ENCODE assay signal across 20 mouse cellular contexts in the genomic region with DNA sequence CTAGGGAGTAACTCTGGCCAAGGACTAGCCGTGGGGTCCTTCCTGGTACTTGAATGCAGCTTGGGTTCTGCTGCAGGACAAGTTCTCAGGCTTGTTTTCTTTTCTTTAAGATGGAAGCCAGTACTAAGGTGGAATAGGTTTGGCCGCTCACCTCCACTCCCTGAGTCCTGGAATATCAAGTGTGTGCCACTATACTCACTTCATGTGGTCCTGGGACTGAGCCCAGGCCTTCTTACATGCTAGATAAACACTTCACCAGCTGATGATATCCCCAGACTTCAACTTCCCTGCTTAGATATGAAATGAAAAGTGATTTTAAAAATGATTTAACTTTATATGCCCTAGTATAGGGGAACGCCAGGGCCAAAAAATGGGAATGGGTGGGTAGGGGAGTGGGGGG.
"Had no signal": no experiment of that assay in that cellular context is flagged by ENCODE, and none has a peak within 500 bp of the region (broad histone marks: within the 10 kb centered on the region; RNA-seq: fewer than 3 reads in every experiment).

No protein-coding gene starts in this region.

- DNase-seq: kidney, adult 18-20 months; kidney, adult 9 months; kidney, postnatal 14 days; kidney, postnatal 4 days; layer of hippocampus, adult 9-11 months; liver; lung, embryonic 14.5 days; midbrain, embryonic 14.5 days; right cerebral cortex, postnatal 14 days; right cerebral cortex, postnatal 4 days; thymus, adult 2 months; thymus, postnatal 14 days; thymus, postnatal 4 days had no signal

- H3K9me3 ChIP-seq: limb, embryonic 10.5 days; limb, embryonic 13.5 days; liver, embryonic 12.5 days; liver, embryonic 15.5 days had no signal

- H3K27me3 ChIP-seq: limb, embryonic 13.5 days; liver, embryonic 12.5 days; liver, embryonic 15.5 days had no signal

- ATAC-seq: intestine, embryonic 16.5 days; liver, embryonic 12.5 days had no signal

- H3K27ac ChIP-seq: limb, embryonic 10.5 days; limb, embryonic 13.5 days; liver, embryonic 12.5 days; liver, embryonic 15.5 days; stomach, postnatal 0 days had no signal

- H3K36me3 ChIP-seq: limb, embryonic 10.5 days; limb, embryonic 13.5 days; liver, embryonic 12.5 days; liver, embryonic 15.5 days had no signal

- H3K4me1 ChIP-seq: limb, embryonic 10.5 days; limb, embryonic 13.5 days had no signal

- H3K4me2 ChIP-seq: limb, embryonic 13.5 days; liver, embryonic 12.5 days; liver, embryonic 15.5 days; lung, embryonic 14.5 days; midbrain, embryonic 11.5 days had no signal

- H3K4me3 ChIP-seq: limb, embryonic 10.5 days; limb, embryonic 13.5 days; liver, embryonic 12.5 days; liver, embryonic 15.5 days had no signal

- H3K9ac ChIP-seq: limb, embryonic 13.5 days; liver, embryonic 12.5 days; liver, embryonic 15.5 days; lung, embryonic 14.5 days had no signal
